Mouse (Mus musculus): ENCODE measurements around the gene Arhgap19.

Arhgap19 gene

GRCm38 (mm10) chr19:41800451-41800850 is 1.4 kb downstream of the Arhgap19 start:
- no peak for DNase-seq (ENCODE audit: low spot score in 2 of 2)

GRCm38 (mm10) chr19:41797536-41797935 is 4.3 kb downstream of the Arhgap19 start:
- DNase-seq (ENCODE audit: low spot score in 2 of 2): no peak

- no peak for DNase-seq (ENCODE audit: low spot score in 2 of 2)
These were observed 5.0 kb downstream of the Arhgap19 start for GRCm38 (mm10) chr19:41796789-41797327.

- no peak for DNase-seq (ENCODE audit: low spot score in 2 of 2)
These were observed 5.6 kb downstream of the Arhgap19 start for GRCm38 (mm10) chr19:41796148-41796760.

- no peak for DNase-seq (ENCODE audit: low spot score in 2 of 2)
These were observed 6.9 kb downstream of the Arhgap19 start for GRCm38 (mm10) chr19:41794901-41795300.

- DNase-seq (ENCODE audit: low spot score in 2 of 2): no peak
These were observed 7.8 kb downstream of the Arhgap19 start for GRCm38 (mm10) chr19:41794017-41794416.

- no peak for DNase-seq (ENCODE audit: low spot score in 2 of 2)
These were observed 8.8 kb downstream of the Arhgap19 start for GRCm38 (mm10) chr19:41792934-41793486.

- DNase-seq (ENCODE audit: low spot score in 2 of 2): no peak
These were observed 10.5 kb downstream of the Arhgap19 start for GRCm38 (mm10) chr19:41791384-41791783.

- DNase-seq (ENCODE audit: low spot score in 2 of 2): no peak
These were observed 12.5 kb downstream of the Arhgap19 start for GRCm38 (mm10) chr19:41789110-41789961.

GRCm38 (mm10) chr19:41786896-41787295 is 15.0 kb downstream of the Arhgap19 start:
- no peak for DNase-seq (ENCODE audit: low spot score in 2 of 2)

GRCm38 (mm10) chr19:41777514-41777913 is 24.3 kb downstream of the Arhgap19 start:
- DNase-seq (ENCODE audit: low spot score in 2 of 2): no peak

GRCm38 (mm10) chr19:41768711-41769110 is 33.1 kb downstream of the Arhgap19 start:
- DNase-seq (ENCODE audit: low spot score in 2 of 2): no peak

GRCm38 (mm10) chr19:41766628-41767027 is 35.2 kb downstream of the Arhgap19 start:
- DNase-seq (ENCODE audit: low spot score in 2 of 2): no peak

GRCm38 (mm10) chr19:41763870-41764660 is 37.8 kb downstream of the Arhgap19 start:
- DNase-seq (ENCODE audit: low spot score in 2 of 2): peak; percentile 94 to 98

- no peak for DNase-seq (ENCODE audit: low spot score in 2 of 2)
These were observed 40.3 kb downstream of the Arhgap19 start for GRCm38 (mm10) chr19:41761529-41761928.

GRCm38 (mm10) chr19:41759765-41760164 is 42.1 kb downstream of the Arhgap19 start:
- DNase-seq (ENCODE audit: low spot score in 2 of 2): no peak

GRCm38 (mm10) chr19:41759270-41759669 is 42.6 kb downstream of the Arhgap19 start:
- no peak for DNase-seq (ENCODE audit: low spot score in 2 of 2)

- no peak for DNase-seq (ENCODE audit: low spot score in 2 of 2)
These were observed 47.1 kb downstream of the Arhgap19 start for GRCm38 (mm10) chr19:41754760-41755159.

GRCm38 (mm10) chr19:41751906-41752305 is 49.9 kb downstream of the Arhgap19 start:
- no peak for DNase-seq (ENCODE audit: low spot score in 2 of 2)

- no peak for DNase-seq (ENCODE audit: low spot score in 2 of 2)
These were observed 54.4 kb downstream of the Arhgap19 start for GRCm38 (mm10) chr19:41747436-41747835.

GRCm38 (mm10) chr19:41745941-41746557 is 55.8 kb downstream of the Arhgap19 start:
- DNase-seq (ENCODE audit: low spot score in 2 of 2): peak; percentile 43 to 59

All from frontal cortex, postnatal 36 days (tissue).